In genomic region chr3:101661184-101661992, GRCm38 (mm10) we compare ENCODE assay signal across 9 mouse cellular contexts. TPM values are rescaled to one million over a fixed set of nuclear protein-coding genes. Genes with fewer than 3 reads are reported as not detected.
A peak's percentile ranks its signal among the peaks of the same experiment; 100 is the strongest.
DNase-seq lines count a peak whose midpoint lies in the region; ATAC-seq and TF ChIP-seq lines count a peak whose summit lies in the region.
"Had no signal": no experiment of that assay in that cellular context is flagged by ENCODE, and none has a peak within 500 bp of the region (broad histone marks: within the 10 kb centered on the region; RNA-seq: fewer than 3 reads in every experiment).

No protein-coding gene starts in this region.

- 33% methylated on average over 9 of the region's 9 CpGs for WGBS in stomach, embryonic 14.5 days
- 50% methylated on average over 9 of the region's 9 CpGs for WGBS in stomach, postnatal 0 days
- 33% methylated on average over 9 of the region's 9 CpGs for WGBS in forebrain, embryonic 14.5 days
- 33% methylated on average over 9 of the region's 9 CpGs for WGBS in lung, embryonic 16.5 days
- 42% methylated on average over 9 of the region's 9 CpGs for WGBS in stomach, embryonic 16.5 days

- no peaks in the 10 kb centered on the region for H3K27me3 ChIP-seq in stomach, embryonic 14.5 days (ENCODE audit: control insufficient read depth, insufficient read depth, low read length)
- no peaks in the 10 kb centered on the region for H3K27me3 ChIP-seq in stomach, postnatal 0 days (ENCODE audit: control insufficient read depth, insufficient read depth, low read length)
- H3K27me3 ChIP-seq in forebrain, embryonic 14.5 days (replicated peaks; ENCODE audit: control insufficient read depth, insufficient read depth, low read length): no peaks in the 10 kb centered on the region
- H3K27me3 ChIP-seq in lung, embryonic 16.5 days (ENCODE audit: control insufficient read depth, insufficient read depth, low read depth, low read length): no peaks in the 10 kb centered on the region
- no peaks in the 10 kb centered on the region for H3K27me3 ChIP-seq in stomach, embryonic 16.5 days (ENCODE audit: control insufficient read depth, insufficient read depth, low read length)

- no peak for DNase-seq in stomach, postnatal 0 days (ENCODE audit: low spot score)
- peak; percentile 81 for DNase-seq in forebrain, embryonic 14.5 days (ENCODE audit: low spot score)
- DNase-seq in thymus, postnatal 25 days: no peak
- no peak for DNase-seq in gastrocnemius, postnatal 25 days
- DNase-seq in right cerebral cortex, postnatal 36 days (ENCODE audit: low spot score in 2 of 2): no peak

- H3K9me3 ChIP-seq in stomach, embryonic 14.5 days (ENCODE audit: control insufficient read depth, low read depth, low read length): no peaks in the 10 kb centered on the region
- H3K9me3 ChIP-seq in stomach, postnatal 0 days (ENCODE audit: control insufficient read depth, low read length): no peaks in the 10 kb centered on the region
- no peaks in the 10 kb centered on the region for H3K9me3 ChIP-seq in forebrain, embryonic 14.5 days (replicated peaks; ENCODE audit: control insufficient read depth, low read length)
- no peaks in the 10 kb centered on the region for H3K9me3 ChIP-seq in lung, embryonic 16.5 days (ENCODE audit: control insufficient read depth, low read length)
- no peaks in the 10 kb centered on the region for H3K9me3 ChIP-seq in stomach, embryonic 16.5 days (replicated peaks; ENCODE audit: control insufficient read depth, low read length)

- H3K4me1 ChIP-seq in stomach, embryonic 14.5 days (ENCODE audit: control insufficient read depth, insufficient read depth, low read length): 0 out of 2 replicates have a peak, but pooled peaks cover 9% of the 10 kb centered on the region
- no peaks in the 10 kb centered on the region for H3K4me1 ChIP-seq in stomach, postnatal 0 days (replicated peaks; ENCODE audit: control insufficient read depth, insufficient read depth)
- H3K4me1 ChIP-seq in forebrain, embryonic 14.5 days (ENCODE audit: control insufficient read depth, insufficient read depth, low read length): peaks cover 15% of the 10 kb centered on the region
- H3K4me1 ChIP-seq in lung, embryonic 16.5 days (replicated peaks; ENCODE audit: control insufficient read depth, insufficient read depth, low read length): 0 out of 2 replicates have a peak, but pooled peaks cover 3% of the 10 kb centered on the region
- H3K4me1 ChIP-seq in stomach, embryonic 16.5 days (ENCODE audit: control insufficient read depth, insufficient read depth, low read length): peaks cover 3% of the 10 kb centered on the region; the same call in 1 of the 2 replicates

- peak; percentile 58; the same call in 1 of the 2 replicates for ATAC-seq in stomach, embryonic 14.5 days (ENCODE audit: insufficient number of reproducible peaks, insufficient read depth, low FRiP score, low read depth)
- no peak; the same call in 1 of the 2 replicates for ATAC-seq in stomach, postnatal 0 days (ENCODE audit: low FRiP score, low TSS enrichment)
- ATAC-seq in forebrain, embryonic 14.5 days: peak; percentile 85
- peak; percentile 78; the same call in 1 of the 2 replicates for ATAC-seq in lung, embryonic 16.5 days (ENCODE audit: low read depth)
- ATAC-seq in stomach, embryonic 16.5 days (ENCODE audit: insufficient read depth, low FRiP score): peak; percentile 62

- no peak overlapping the region for H3K27ac ChIP-seq in stomach, embryonic 14.5 days (ENCODE audit: low read length)
- H3K27ac ChIP-seq in stomach, postnatal 0 days (replicated peaks): no peak overlapping the region
- H3K27ac ChIP-seq in forebrain, embryonic 14.5 days (ENCODE audit: low read depth, low read length): peak overlapping the region; percentile 63; the same call in 1 of the 2 replicates
- no peak overlapping the region for H3K27ac ChIP-seq in lung, embryonic 16.5 days (ENCODE audit: low read length)
- no peak overlapping the region for H3K27ac ChIP-seq in stomach, embryonic 16.5 days (ENCODE audit: low read length)
- H3K27ac ChIP-seq: macrophage had no signal

- H3K4me2 ChIP-seq in stomach, embryonic 14.5 days (replicated peaks; ENCODE audit: low read depth, low read length): no peak overlapping the region
- no peak overlapping the region for H3K4me2 ChIP-seq in stomach, postnatal 0 days (replicated peaks; ENCODE audit: low read depth)
- no peak overlapping the region for H3K4me2 ChIP-seq in forebrain, embryonic 14.5 days (ENCODE audit: low read length)
- no peak overlapping the region for H3K4me2 ChIP-seq in lung, embryonic 16.5 days (ENCODE audit: low read depth, low read length)
- no peak overlapping the region for H3K4me2 ChIP-seq in stomach, embryonic 16.5 days (ENCODE audit: low read depth, low read length)

- no peak for TF ChIP-seq CTCF in stomach, postnatal 0 days (IDR thresholded peaks at IDR 0.05; ENCODE audit: low read depth)

- no peak for TF ChIP-seq EP300 in stomach, postnatal 0 days (optimal IDR thresholded peaks at IDR 0.05)

- no peak overlapping the region for H3K4me3 ChIP-seq in stomach, embryonic 14.5 days (ENCODE audit: low read depth, low read length)
- no peak overlapping the region for H3K4me3 ChIP-seq in stomach, postnatal 0 days (ENCODE audit: low read depth, low read length)
- H3K4me3 ChIP-seq in forebrain, embryonic 14.5 days (ENCODE audit: low read depth, low read length): no peak overlapping the region
- H3K4me3 ChIP-seq in lung, embryonic 16.5 days (ENCODE audit: low read length): no peak overlapping the region
- H3K4me3 ChIP-seq in stomach, embryonic 16.5 days (replicated peaks; ENCODE audit: low read length): no peak overlapping the region

- no peaks in the 10 kb centered on the region for H3K36me3 ChIP-seq in stomach, embryonic 14.5 days (ENCODE audit: control insufficient read depth, insufficient read depth, low read length)
- H3K36me3 ChIP-seq in stomach, postnatal 0 days (ENCODE audit: control insufficient read depth, insufficient read depth, low read length): no peaks in the 10 kb centered on the region
- no peaks in the 10 kb centered on the region for H3K36me3 ChIP-seq in forebrain, embryonic 14.5 days (ENCODE audit: control insufficient read depth, insufficient read depth, low read length)
- no peaks in the 10 kb centered on the region for H3K36me3 ChIP-seq in lung, embryonic 16.5 days (ENCODE audit: control insufficient read depth, insufficient read depth, low read length)
- H3K36me3 ChIP-seq in stomach, embryonic 16.5 days (ENCODE audit: control insufficient read depth, insufficient read depth, low read length): no peaks in the 10 kb centered on the region

- H3K9ac ChIP-seq in stomach, embryonic 14.5 days (replicated peaks; ENCODE audit: low read depth, low read length): no peak overlapping the region
- no peak overlapping the region for H3K9ac ChIP-seq in stomach, postnatal 0 days (ENCODE audit: low read length)
- peak overlapping the region; percentile 5; the same call in 1 of the 2 replicates for H3K9ac ChIP-seq in forebrain, embryonic 14.5 days (ENCODE audit: low read length)
- no peak overlapping the region for H3K9ac ChIP-seq in lung, embryonic 16.5 days (ENCODE audit: low read length)
- H3K9ac ChIP-seq in stomach, embryonic 16.5 days (ENCODE audit: low read length): no peak overlapping the region

RNA-seq across cellular contexts. Expression of gene Atp1a1, which starts 56.9 kb away (rescaled TPM):
- 167 and 190 TPM in 2 replicates for polyA plus RNA-seq in stomach, embryonic 14.5 days (2014; fragmentation: Nextera tagmentation; extraction: Ambion mirVana)
- polyA plus RNA-seq in stomach, postnatal 0 days (2015; fragmentation: Nextera tagmentation; extraction: Ambion mirVana): 132 and 138 TPM in 2 replicates
- 50.8 and 64.9 TPM in 2 replicates for polyA plus RNA-seq in forebrain, embryonic 14.5 days (2014; fragmentation: Nextera tagmentation; extraction: Ambion mirVana)
- polyA plus RNA-seq in lung, embryonic 16.5 days (2015; fragmentation: Nextera tagmentation; extraction: Ambion mirVana): 115 and 118 TPM in 2 replicates
- polyA plus RNA-seq in stomach, embryonic 16.5 days (2015; fragmentation: Nextera tagmentation; extraction: Ambion mirVana): 149 and 158 TPM in 2 replicates
- 10 to 100 TPM; 39.6 to 64.7 TPM for total RNA-seq in gastrocnemius, postnatal 25 days (2021)
